Mouse (Mus musculus) urinary bladder, postnatal 4 days (tissue): ENCODE measurements at regions not wholly inside any gene's neighbourhood (a gene's known extent, or its start where the extent isn't known, plus 50 kb on each side); places are given as distances from the start of the nearest gene placed in this dataset.
"Not testable (repeated sequence)": the region's sequence is repeated elsewhere in the genome, so short reads cannot be mapped to it uniquely, and the experiment has no call there.

Experiments used
- DNase-seq, 2 experiments: peaks; one replicate each; pipeline ENCODE4 v3.0.0; 2021 to 2022; ENCODE audit warnings: low spot score in 2 of 2

DNA sequence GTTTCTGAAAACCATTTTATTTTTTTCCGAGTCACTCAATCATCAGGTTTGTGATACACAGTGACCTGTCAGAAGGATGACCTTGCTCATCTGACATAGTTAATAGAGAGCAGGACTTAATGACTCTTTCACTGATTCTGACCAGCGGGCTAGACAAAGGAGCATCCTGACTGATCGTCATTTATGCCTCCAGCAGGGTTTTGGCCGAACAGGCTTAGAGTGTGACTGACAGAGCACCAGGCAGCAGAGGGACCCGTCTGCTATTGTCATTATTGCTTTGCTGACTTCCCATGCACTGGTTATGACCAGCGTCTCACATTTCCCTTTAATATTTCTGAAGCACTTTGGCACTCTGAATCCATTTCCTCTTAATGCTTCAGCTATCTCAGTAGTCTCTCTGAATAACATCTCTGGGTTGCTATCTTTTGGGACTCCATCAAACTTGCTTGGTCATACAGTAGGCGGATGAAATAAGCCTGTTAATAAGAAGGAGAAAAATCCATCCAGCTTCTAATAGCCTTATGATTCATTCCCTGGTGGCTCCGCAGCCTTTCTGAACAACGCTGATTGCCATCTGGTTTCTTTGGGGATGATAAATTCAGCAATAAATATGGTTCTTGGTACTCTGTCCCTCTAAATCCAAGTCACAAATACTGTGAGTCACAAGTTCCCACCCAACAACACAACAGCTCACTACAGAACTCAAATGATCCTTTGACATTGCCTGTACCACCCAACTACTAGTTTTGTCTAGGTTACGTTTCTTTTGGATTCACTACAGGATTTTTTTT lies 820.8 kb upstream of the Sox9 start:
- DNase-seq, result no peak

DNA sequence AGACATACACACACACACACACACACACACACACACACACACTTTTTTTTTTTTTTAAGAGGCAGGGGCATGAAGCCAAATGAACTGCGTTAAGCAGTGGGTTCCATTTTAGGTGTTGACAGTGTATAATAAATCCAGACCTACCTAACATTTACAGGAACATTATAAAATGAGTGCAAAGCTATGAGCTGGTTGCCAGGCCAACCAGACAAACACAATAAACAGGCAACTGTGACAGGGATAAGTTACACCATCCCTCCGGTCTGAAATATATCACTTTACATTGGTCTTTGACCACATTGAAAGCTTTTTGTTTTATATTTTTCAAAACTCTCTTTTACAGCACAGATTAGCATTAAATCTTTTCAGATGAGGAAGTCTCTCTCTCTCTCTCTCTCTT lies 820.2 kb upstream of the Sox9 start:
- DNase-seq, result no peak

DNA sequence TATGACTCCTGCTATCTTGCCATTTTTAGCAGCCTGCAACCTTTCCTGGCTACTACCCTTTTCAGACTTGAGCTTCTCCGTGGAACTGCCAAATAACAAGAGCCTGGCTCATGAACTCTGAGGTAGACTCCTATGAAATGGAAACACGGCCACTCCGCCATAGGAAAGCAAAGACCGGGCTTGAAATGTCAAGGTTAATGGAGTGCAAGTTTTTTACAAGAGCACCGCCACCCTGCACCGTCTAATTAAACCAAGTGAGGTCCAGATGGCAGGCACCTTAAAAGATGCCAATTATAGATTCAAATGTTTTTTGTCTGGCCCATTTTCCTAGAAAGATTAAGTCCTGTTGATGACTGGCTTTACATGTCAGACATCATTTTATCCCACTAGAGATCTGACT lies 818.0 kb upstream of the Sox9 start:
- DNase-seq, result no peak

- DNase-seq, result no peak
These were observed 815.6 kb upstream of the Sox9 start for GRCm38 (mm10) chr11:111966401-111966800.

DNA sequence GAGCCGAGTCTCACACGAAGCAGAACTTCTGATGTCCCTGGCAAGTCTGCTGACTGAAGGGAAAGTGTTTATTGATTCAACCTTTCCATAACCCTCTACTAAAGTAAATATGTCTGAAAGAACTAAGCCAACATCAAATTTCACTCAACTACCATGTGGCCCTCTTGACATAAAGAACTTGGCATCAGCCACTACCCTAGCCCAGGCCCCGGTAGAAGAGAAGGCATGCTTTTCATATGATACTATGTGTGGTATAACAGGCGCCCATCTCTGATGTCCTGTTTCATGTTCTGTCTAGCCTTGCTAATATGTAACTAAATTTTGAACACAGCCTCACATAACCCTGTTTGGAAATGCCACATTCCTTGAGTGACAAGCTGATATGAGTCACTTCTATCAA lies 811.0 kb upstream of the Sox9 start:
- no peak for DNase-seq

DNA sequence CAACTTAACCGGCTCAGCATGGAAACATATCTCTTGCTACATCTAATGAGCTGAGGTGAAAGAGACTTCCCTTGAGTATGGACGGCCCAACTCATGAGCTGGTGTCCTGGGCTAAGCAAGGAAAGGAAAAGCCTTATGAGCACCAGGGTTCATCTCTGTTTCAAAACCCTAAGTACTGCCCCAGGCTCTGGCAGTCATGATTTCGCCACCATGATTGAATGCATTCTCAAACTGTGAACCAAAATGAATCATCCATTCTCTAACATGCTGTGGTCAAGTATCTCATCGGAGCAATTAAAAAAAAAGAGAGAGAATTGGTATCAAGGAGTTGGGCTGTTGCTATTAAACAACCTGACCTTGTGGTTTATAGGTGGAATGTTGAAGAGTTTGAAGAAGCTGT lies 803.4 kb upstream of the Sox9 start:
- no peak for DNase-seq

DNA sequence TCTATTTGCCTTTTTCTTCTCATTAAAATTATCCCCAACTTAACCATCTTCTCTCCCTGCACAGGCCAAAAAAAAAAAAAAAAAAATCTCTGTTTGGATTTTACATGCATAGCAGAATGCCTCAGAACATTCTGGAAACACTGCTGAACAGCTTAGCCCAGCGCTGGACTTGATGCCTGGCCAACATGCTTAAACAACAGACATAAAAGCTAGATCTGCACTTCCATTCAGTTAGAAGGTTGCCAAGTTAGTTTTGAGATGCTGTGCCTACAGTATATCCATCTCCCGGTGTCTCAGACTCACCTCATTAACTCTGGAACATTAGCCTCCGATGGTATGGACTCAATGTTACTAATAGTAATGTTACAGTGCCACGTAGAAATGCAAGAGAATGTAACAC lies 785.6 kb upstream of the Sox9 start:
- no peak for DNase-seq

DNA sequence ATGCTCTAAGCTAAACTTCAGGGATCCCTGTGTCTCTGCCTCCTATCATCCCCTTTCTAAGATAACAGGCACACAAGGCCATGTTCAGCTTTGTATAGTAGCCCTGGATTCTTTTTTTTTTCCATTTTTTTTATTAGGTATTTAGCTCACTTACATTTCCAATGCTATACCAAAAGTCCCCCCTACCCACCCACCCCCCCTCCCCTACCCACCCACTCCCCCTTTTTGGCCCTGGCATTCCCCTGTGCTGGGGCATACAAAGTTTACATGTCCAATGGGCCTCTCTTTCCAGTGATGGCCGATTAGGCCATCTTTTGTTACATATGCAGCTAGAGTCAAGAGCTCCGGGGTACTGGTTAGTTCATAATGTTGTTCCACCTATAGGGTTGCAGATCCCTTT lies 771.2 kb upstream of the Sox9 start:
- not testable (repeated sequence) for DNase-seq

GRCm38 (mm10) chr11:112017906-112018305 lies 764.1 kb upstream of the Sox9 start:
- DNase-seq, result no peak

GRCm38 (mm10) chr11:112028031-112028430 lies 754.0 kb upstream of the Sox9 start:
- no peak for DNase-seq

DNA sequence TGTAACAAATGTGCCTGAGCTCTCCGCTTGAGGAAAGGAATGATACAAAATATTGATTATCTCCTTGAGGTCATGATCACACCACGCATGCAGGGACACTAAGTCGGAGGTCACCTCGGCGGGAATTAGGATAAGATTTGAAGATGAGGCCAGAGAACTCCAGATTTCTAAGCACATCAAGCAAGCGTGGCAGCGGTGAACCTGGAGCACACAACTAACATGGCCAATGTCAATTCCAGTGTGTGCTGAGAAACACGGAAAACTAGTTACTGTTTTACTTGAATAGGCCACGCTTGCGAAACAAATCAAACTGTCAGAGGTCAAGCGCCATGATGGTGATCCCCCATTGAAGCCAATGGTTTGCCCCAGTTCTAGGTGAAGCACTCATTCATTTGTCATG lies 743.3 kb upstream of the Sox9 start:
- no peak for DNase-seq

DNA sequence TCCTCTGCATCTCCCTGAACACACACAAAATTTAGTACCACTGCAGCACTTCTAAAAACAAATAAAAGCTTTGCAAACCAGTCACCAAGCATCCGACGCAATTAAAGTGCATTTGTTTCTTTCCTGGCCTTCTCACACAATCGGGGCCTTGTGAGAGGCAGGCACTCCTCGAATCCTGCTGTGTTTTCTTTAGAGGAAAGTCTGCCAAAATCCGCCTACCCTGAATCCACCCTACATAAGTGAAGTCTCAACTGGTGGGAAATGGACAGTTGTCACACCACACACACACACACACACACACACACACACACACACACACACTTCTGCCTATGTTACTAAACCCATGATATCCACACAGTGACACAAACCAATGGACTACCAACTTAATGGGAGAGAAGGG lies 737.6 kb upstream of the Sox9 start:
- no peak for DNase-seq

DNA sequence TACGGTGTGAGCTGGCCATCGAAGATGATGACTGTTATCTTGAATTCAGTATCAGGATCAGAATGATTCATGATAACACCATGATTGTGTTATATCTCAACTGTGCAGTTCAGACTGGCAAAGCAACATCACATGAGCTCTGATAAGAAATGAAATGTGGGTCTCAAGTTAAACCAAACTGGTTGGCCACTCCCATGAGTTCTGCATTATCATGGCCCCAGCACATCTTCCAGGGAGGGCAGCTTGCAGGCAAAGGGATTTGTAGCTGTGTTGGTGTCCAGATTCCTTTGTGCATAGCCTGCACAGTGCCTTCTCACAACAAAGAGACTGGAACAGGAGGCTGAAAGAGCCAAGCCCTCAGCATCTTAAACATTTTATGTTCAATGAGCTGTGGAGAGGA lies 736.7 kb upstream of the Sox9 start:
- DNase-seq, result no peak

DNA sequence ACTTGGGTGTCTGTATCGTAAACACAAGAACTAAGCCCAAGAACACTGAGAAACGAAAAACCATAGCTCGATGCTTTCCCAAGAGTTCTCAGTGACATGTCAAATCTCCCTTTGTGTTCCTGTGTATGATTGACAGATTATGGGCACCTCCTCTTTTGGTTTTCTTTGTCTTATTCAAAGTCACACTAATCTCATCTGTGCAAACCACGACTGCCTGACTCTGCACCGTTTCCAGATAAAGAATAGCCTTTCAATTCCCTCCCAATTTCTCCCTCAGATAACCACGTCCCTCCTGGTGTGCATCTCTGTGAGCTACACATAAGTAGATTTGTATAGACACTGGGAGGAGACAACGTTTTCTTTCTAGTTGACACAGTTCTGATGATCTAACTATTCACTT lies 731.7 kb upstream of the Sox9 start:
- DNase-seq, result no peak

DNA sequence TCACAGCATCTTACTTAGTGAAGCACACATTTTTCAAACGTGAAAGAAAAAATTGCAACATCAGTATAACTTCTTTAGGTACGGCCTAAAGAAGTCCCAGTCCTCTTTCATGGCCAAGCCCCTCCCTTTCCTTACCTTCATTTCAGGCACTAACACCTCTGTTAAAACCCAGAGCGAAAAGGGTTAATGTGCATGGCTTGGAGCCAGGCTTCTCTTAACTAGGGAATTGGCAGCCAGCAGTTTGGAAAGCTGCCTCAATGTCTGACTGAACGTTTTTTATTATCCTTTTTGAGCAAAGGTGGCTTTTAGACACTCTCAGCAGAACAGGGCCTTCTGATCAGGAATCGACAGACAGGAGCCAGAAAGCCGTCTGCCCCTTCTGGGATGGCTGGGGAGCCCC lies 726.4 kb upstream of the Sox9 start:
- DNase-seq, result no peak

- no peak for DNase-seq
These were observed 714.8 kb upstream of the Sox9 start for GRCm38 (mm10) chr11:112067176-112067575.

- DNase-seq, result no peak
These were observed 713.2 kb upstream of the Sox9 start for GRCm38 (mm10) chr11:112068821-112069220.

DNA sequence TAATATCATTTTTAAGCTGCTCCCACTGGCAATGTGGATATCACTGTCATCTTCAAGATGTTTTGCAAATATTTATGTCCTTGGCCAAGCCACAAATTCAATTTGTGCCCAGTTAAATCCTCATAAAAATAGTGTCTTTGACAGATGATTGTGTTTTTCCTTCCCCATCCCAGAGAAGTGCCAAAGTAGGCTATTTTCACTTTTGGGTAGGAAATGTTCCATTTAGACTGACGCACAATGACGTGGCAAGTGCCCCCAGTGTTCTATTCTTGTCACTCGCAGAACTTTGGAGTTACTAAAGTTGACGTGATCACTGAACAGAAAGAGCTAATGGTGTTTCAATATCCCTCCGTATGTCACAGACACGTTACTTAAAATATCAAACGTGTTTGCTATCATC lies 710.5 kb upstream of the Sox9 start:
- DNase-seq, result no peak

GRCm38 (mm10) chr11:112081386-112081785 lies 700.6 kb upstream of the Sox9 start:
- no peak for DNase-seq

GRCm38 (mm10) chr11:112083019-112083418 lies 699.0 kb upstream of the Sox9 start:
- DNase-seq, result no peak

- DNase-seq, result no peak
These were observed 689.9 kb upstream of the Sox9 start for GRCm38 (mm10) chr11:112092168-112092567.

DNA sequence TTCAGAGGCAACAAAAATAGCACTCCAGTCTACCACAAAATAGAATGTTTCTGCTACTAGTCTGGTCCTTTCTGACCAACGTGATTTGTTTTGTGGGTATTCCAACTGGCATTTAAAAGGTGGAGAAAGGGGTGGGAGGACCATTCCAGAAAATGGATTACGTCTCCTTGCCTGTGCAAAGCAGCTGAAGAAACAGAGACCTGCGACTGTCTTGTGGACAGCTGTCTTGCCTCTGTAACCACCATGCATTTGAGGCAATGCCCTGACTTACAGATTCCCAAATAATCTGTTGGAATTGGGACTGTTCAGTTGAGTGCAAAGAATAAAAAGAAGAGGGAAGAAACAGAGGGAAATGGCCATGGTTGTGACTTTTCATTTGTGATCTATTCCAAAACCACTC lies 687.0 kb upstream of the Sox9 start:
- DNase-seq, result no peak

DNA sequence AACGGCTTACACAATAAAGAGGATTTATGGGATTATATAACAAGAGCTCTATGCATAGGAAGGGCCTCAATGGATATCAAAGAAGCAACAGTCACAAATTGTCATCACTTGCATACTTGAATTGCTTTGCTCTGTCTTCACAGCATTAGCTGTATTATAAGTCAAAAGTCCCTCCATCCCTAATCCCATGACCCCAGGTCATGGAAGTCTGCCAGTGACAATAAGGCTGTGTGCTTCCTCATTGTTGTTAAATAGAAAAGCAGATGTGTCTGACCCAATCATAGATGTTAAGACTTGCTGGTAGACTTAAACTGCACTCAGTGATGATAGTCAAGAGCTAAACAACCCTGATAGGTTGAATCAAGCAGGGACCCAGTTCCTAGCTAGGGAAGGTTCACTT lies 683.9 kb upstream of the Sox9 start:
- no peak for DNase-seq

DNA sequence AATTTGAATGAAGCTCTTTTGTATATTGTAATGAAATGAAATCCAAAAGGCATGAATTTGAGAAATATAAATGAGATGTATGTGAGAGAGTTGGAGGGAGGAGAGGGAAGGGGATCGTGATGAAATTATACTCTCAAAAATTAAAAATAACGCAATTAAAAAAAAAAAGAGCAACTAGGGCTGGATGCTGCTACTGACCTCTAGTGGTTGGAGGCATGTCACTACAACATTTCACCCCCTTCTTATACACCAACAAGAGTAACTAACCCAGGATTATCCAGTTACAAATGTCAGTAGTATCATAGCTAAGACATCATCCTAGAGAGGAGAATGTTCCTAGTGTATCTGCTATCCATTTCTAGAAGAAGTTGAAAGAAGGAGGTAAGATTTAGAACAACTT lies 678.8 kb upstream of the Sox9 start:
- no peak for DNase-seq
